In the genomic region with DNA sequence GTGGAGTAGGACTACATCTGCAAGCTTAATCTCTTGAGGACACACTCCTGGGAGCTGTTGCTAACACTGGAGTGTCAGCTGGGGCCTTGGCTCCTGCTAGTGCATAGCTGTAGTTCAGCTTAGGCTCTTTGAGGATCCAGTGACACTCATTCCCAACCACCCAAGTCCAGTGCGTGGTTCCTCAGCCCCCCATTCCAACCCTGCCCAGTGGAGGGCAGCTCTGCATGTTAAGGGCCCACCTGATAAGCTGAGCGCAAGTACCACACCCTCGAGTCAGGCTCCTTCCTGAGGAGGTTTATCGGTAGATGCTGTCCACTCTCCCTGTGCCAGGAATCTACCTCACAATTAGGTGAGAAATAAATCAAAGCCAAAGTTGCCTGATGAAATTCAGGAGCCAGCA, we compare ENCODE assay signal across 19 mouse cellular contexts. TPM values are rescaled to one million over a fixed set of nuclear protein-coding genes. Genes with fewer than 3 reads are reported as not detected.
DNase-seq lines count a peak whose midpoint lies in the region; ATAC-seq and TF ChIP-seq lines count a peak whose summit lies in the region.
"Had no signal": no experiment of that assay in that cellular context is flagged by ENCODE, and none has a peak within 500 bp of the region (broad histone marks: within the 10 kb centered on the region; RNA-seq: fewer than 3 reads in every experiment).

No protein-coding gene starts in this region.

- no peaks in the 10 kb centered on the region for H3K9me3 ChIP-seq in heart, postnatal 0 days (replicated peaks; ENCODE audit: control insufficient read depth, low read length)
- H3K9me3 ChIP-seq in liver, embryonic 13.5 days (replicated peaks): no peaks in the 10 kb centered on the region
- H3K9me3 ChIP-seq: hindbrain, embryonic 15.5 days had no signal

- no peak overlapping the region for H3K9ac ChIP-seq in heart, postnatal 0 days (replicated peaks; ENCODE audit: low read depth, low read length)
- peak overlapping the region; percentile 63 for H3K9ac ChIP-seq in liver, embryonic 13.5 days
- H3K9ac ChIP-seq: hindbrain, embryonic 15.5 days had no signal

- peaks cover 54% of the 10 kb centered on the region for H3K27me3 ChIP-seq in heart, postnatal 0 days (ENCODE audit: control insufficient read depth, insufficient read depth, low read length)
- H3K27me3 ChIP-seq in liver, embryonic 13.5 days: peaks cover 42% of the 10 kb centered on the region
- H3K27me3 ChIP-seq: hindbrain, embryonic 15.5 days had no signal

- WGBS in heart, postnatal 0 days: 18% methylated on average over 4 of the region's 4 CpGs
- 51% methylated on average over 4 of the region's 4 CpGs for WGBS in bone marrow, adult 2 months
- 15% methylated on average over 4 of the region's 4 CpGs for WGBS in liver, embryonic 13.5 days (ENCODE audit: insufficient replicate concordance)

- ATAC-seq in heart, postnatal 0 days (ENCODE audit: insufficient read depth, low read depth): peak; percentile 22
- peak; percentile 73 for ATAC-seq in liver, embryonic 13.5 days (ENCODE audit: low read depth)
- ATAC-seq: CD4-positive, CD25-positive, alpha-beta regulatory T cell, adult 4 months; forebrain, embryonic 16.5 days had no signal

- TF ChIP-seq CTCF in heart, postnatal 0 days (IDR thresholded peaks at IDR 0.05; ENCODE audit: low read depth): no peak
- TF ChIP-seq CTCF in bone marrow, adult 2 months (IDR thresholded peaks at IDR 0.05; ENCODE audit: control insufficient read depth, insufficient read depth, low read length): no peak

- H3K27ac ChIP-seq in heart, postnatal 0 days (ENCODE audit: low read depth): no peak overlapping the region
- 0 out of 2 replicates have a peak overlapping the region, but pooled peaks have one; percentile 4 for H3K27ac ChIP-seq in bone marrow, adult 2 months (ENCODE audit: control insufficient read depth, insufficient read depth, low read depth, low read length, poor library complexity)
- H3K27ac ChIP-seq in liver, embryonic 13.5 days: peak overlapping the region; percentile 98
- H3K27ac ChIP-seq: hindbrain, embryonic 15.5 days; layer of hippocampus, adult 2 months; left cerebral cortex, adult 2 months had no signal

- no peak for TF ChIP-seq EP300 in heart, postnatal 0 days (IDR thresholded peaks at IDR 0.05; ENCODE audit: low read depth)

- no peaks in the 10 kb centered on the region for H3K36me3 ChIP-seq in heart, postnatal 0 days (replicated peaks; ENCODE audit: control insufficient read depth, insufficient read depth, low read length)
- peaks cover 4% of the 10 kb centered on the region; the same call in 1 of the 2 replicates for H3K36me3 ChIP-seq in liver, embryonic 13.5 days
- H3K36me3 ChIP-seq: hindbrain, embryonic 15.5 days had no signal

- H3K4me3 ChIP-seq in heart, postnatal 0 days (ENCODE audit: low read depth, low read length): no peak overlapping the region
- H3K4me3 ChIP-seq in bone marrow, adult 2 months (replicated peaks; ENCODE audit: control insufficient read depth, low read depth, low read length): no peak overlapping the region
- H3K4me3 ChIP-seq in liver, embryonic 13.5 days (replicated peaks): peak overlapping the region; percentile 45
- H3K4me3 ChIP-seq: hindbrain, embryonic 15.5 days; layer of hippocampus, adult 2 months; left cerebral cortex, adult 2 months had no signal

- TF ChIP-seq POLR2A in bone marrow, adult 2 months (IDR thresholded peaks at IDR 0.05; ENCODE audit: borderline replicate concordance, control insufficient read depth, low read depth, low read length): no peak

- H3K4me1 ChIP-seq in heart, postnatal 0 days (ENCODE audit: control insufficient read depth, insufficient read depth): peaks cover 24% of the 10 kb centered on the region
- no peaks in the 10 kb centered on the region; the same call in 1 of the 2 replicates for H3K4me1 ChIP-seq in bone marrow, adult 2 months (ENCODE audit: control insufficient read depth, insufficient read depth, low read length)
- peaks cover 66% of the 10 kb centered on the region for H3K4me1 ChIP-seq in liver, embryonic 13.5 days (replicated peaks)
- H3K4me1 ChIP-seq: hindbrain, embryonic 15.5 days had no signal

- peak overlapping the region; percentile 36; the same call in 1 of the 2 replicates for H3K4me2 ChIP-seq in heart, postnatal 0 days (ENCODE audit: low read depth, low read length)
- H3K4me2 ChIP-seq in liver, embryonic 13.5 days: peak overlapping the region; percentile 72
- H3K4me2 ChIP-seq: hindbrain, embryonic 15.5 days; midbrain, embryonic 11.5 days had no signal

- no peak for DNase-seq in heart, postnatal 0 days (ENCODE audit: low spot score)
- no peak for DNase-seq in heart, adult 8-10 months (ENCODE audit: low spot score)
- DNase-seq in c-Kit-positive CD71-positive TER-119-positive erythroid progenitor cells, embryonic 14.5 days (ENCODE audit: low spot score): peak; percentile 58
- DNase-seq in liver, embryonic 13.5 days: peak; percentile 66
- no peak for DNase-seq in adrenal gland, postnatal 36 days
- DNase-seq in gastrocnemius, postnatal 25 days: no peak
- DNase-seq: adrenal gland, postnatal 25 days; cerebellum, adult 11 months; gastrocnemius, postnatal 10 days; kidney, adult 9 months; lung, adult 18-20 months had no signal

RNA-seq across cellular contexts. Expression of gene Tbx2, which starts 32.9 kb away (rescaled TPM):
- 8.5 and 12.0 TPM in 2 replicates for total RNA-seq in heart, postnatal 0 days (2014; rRNA removed; ENCODE audit: low replicate concordance)
- 1.3 TPM in 2 replicates for polyA plus RNA-seq in heart, postnatal 0 days (2015; fragmentation: Nextera tagmentation; extraction: Ambion mirVana)
- 1 to 10 TPM; 4.1 to 6.6 (median 4.7) TPM for total RNA-seq in heart, adult 8-10 months (2022)
- 1.6 and 2.6 TPM in 2 replicates for polyA plus RNA-seq in bone marrow, adult 2 months (2011; ENCODE audit: insufficient read depth, insufficient read length, low replicate concordance, missing spikeins)
- polyA plus RNA-seq in liver, embryonic 13.5 days (2015; fragmentation: Nextera tagmentation; extraction: Ambion mirVana): 0.25 and 0.27 TPM in 2 replicates
- 10 to 100 TPM; 22.3 to 29.0 TPM for total RNA-seq in adrenal gland, postnatal 36 days (2021)
- 1 to 10 TPM; 2.7 to 3.6 TPM for total RNA-seq in gastrocnemius, postnatal 25 days (2021)
- polyA plus RNA-seq: CD4-positive, CD25-positive, alpha-beta regulatory T cell, adult 4 months had no signal

RNA-seq across cellular contexts. Expression of gene Gm11444, which starts 50.7 kb away (rescaled TPM):
- total RNA-seq in heart, postnatal 0 days (2014; rRNA removed; ENCODE audit: low replicate concordance): not detected in 2 replicates
- not detected in 2 replicates for polyA plus RNA-seq in heart, postnatal 0 days (2015; fragmentation: Nextera tagmentation; extraction: Ambion mirVana)
- not detected for total RNA-seq in heart, adult 8-10 months (2022)
- polyA plus RNA-seq in bone marrow, adult 2 months (2011; ENCODE audit: insufficient read depth, insufficient read length, low replicate concordance, missing spikeins): not detected in 2 replicates
- not detected in 2 replicates for polyA plus RNA-seq in liver, embryonic 13.5 days (2015; fragmentation: Nextera tagmentation; extraction: Ambion mirVana)
- not detected for total RNA-seq in adrenal gland, postnatal 36 days (2021)
- total RNA-seq in gastrocnemius, postnatal 25 days (2021): not detected
- total RNA-seq: adrenal gland, postnatal 25 days; common myeloid progenitor, adult 5-6 weeks; gastrocnemius, postnatal 10 days; layer of hippocampus, adult 2 months; left cerebral cortex, adult 2 months had no signal
- polyA plus RNA-seq: forebrain, embryonic 16.5 days; hindbrain, embryonic 15.5 days; midbrain, embryonic 11.5 days had no signal

Comparison
In these comparisons a context has a peak if more than half of its experiments do, and no peak if none do; other contexts are left out.
1. DNase-seq: peak in c-Kit-positive CD71-positive TER-119-positive erythroid progenitor cells, embryonic 14.5 days (single experiment) and liver, embryonic 13.5 days (single experiment); none in heart, postnatal 0 days (single experiment), heart, adult 8-10 months (single experiment), adrenal gland, postnatal 36 days (0 of 2) and gastrocnemius, postnatal 25 days (single experiment).